In genomic region chr6:126940451-126940850, GRCm38 (mm10) we compare ENCODE assay signal across 8 mouse cellular contexts. TPM values are rescaled to one million over a fixed set of nuclear protein-coding genes. Genes with fewer than 3 reads are reported as not detected.
A peak's percentile ranks its signal among the peaks of the same experiment; 100 is the strongest.
DNase-seq lines count a peak whose midpoint lies in the region; ATAC-seq and TF ChIP-seq lines count a peak whose summit lies in the region.

No protein-coding gene starts in this region.

- ATAC-seq in kidney, postnatal 0 days (replicated peaks; ENCODE audit: low FRiP score, low read depth) = no peak
- peak; percentile 27 for ATAC-seq in Patski
- ATAC-seq in limb, embryonic 15.5 days (ENCODE audit: insufficient number of reproducible peaks, low FRiP score, low TSS enrichment, low read depth) = no peak

- no peak overlapping the region for H3K27ac ChIP-seq in kidney, postnatal 0 days
- H3K27ac ChIP-seq in forebrain, embryonic 10.5 days = no peak overlapping the region
- H3K27ac ChIP-seq in limb, embryonic 15.5 days = no peak overlapping the region

- in situ Hi-C loops in Patski (cut with MboI; ENCODE audit: low pct_unique_long_range_greater_than_20kb) = loop anchor here (10.0 kb wide), 1 partner anchor 514 kb away; no protein-coding TSS in a partner anchor

- no peak; the same call in 1 of the 2 replicates for TF ChIP-seq CTCF in kidney, postnatal 0 days (IDR thresholded peaks at IDR 0.05; ENCODE audit: low read depth)
- TF ChIP-seq CTCF in Patski (IDR thresholded peaks at IDR 0.05) = peak; percentile 64

- WGBS in kidney, postnatal 0 days = 1% methylated on average over 5 of the region's 5 CpGs
- WGBS in forebrain, embryonic 10.5 days = 6% methylated on average over 5 of the region's 5 CpGs
- whole genome bisulfite sequencing in limb, embryonic 15.5 days = 7% methylated on average over 5 of the region's 5 CpGs

- no peak overlapping the region for H3K9ac ChIP-seq in kidney, postnatal 0 days (ENCODE audit: low read depth, low read length)
- H3K9ac ChIP-seq in limb, embryonic 15.5 days = no peak overlapping the region

- H3K36me3 ChIP-seq in kidney, postnatal 0 days (ENCODE audit: insufficient read depth, low read length) = 0 out of 2 replicates have a peak, but pooled peaks cover 4% of the 10 kb centered on the region
- peaks cover 20% of the 10 kb centered on the region for H3K36me3 ChIP-seq in forebrain, embryonic 10.5 days (replicated peaks)
- peaks cover 19% of the 10 kb centered on the region for H3K36me3 ChIP-seq in limb, embryonic 15.5 days

- peak; percentile 45 for DNase-seq in kidney, postnatal 0 days (ENCODE audit: low spot score)
- DNase-seq in kidney, adult 18-20 months = no peak
- no peak for DNase-seq in Patski (ENCODE audit: low read depth, low spot score)
- DNase-seq in forebrain, embryonic 10.5 days (ENCODE audit: extremely low spot score, low spot score) = no peak
- peak; percentile 55 for DNase-seq in naive thymus-derived CD4-positive, alpha-beta T cell, adult 2 months (ENCODE audit: low read depth)
- DNase-seq in layer of hippocampus, adult 8-10 months (ENCODE audit: low spot score in 2 of 2) = no peak
- DNase-seq in urinary bladder, adult 2 months (ENCODE audit: low spot score) = no peak

- peak overlapping the region; percentile 73 for H3K4me3 ChIP-seq in kidney, postnatal 0 days (replicated peaks; ENCODE audit: low read depth, low read length)
- H3K4me3 ChIP-seq in forebrain, embryonic 10.5 days = peak overlapping the region; percentile 88
- peak overlapping the region; percentile 79 for H3K4me3 ChIP-seq in limb, embryonic 15.5 days

- no peaks in the 10 kb centered on the region for H3K9me3 ChIP-seq in kidney, postnatal 0 days (replicated peaks; ENCODE audit: low read length)
- H3K9me3 ChIP-seq in forebrain, embryonic 10.5 days = no peaks in the 10 kb centered on the region
- no peaks in the 10 kb centered on the region for H3K9me3 ChIP-seq in limb, embryonic 15.5 days

- peaks cover 6% of the 10 kb centered on the region; the same call in 1 of the 2 replicates for H3K4me1 ChIP-seq in kidney, postnatal 0 days (replicated peaks; ENCODE audit: insufficient read depth, low read length)
- peaks cover 30% of the 10 kb centered on the region for H3K4me1 ChIP-seq in forebrain, embryonic 10.5 days
- H3K4me1 ChIP-seq in limb, embryonic 15.5 days = peaks cover 19% of the 10 kb centered on the region

- no peaks in the 10 kb centered on the region for H3K27me3 ChIP-seq in kidney, postnatal 0 days (ENCODE audit: insufficient read depth, low read length)
- no peaks in the 10 kb centered on the region for H3K27me3 ChIP-seq in Patski
- no peaks in the 10 kb centered on the region for H3K27me3 ChIP-seq in forebrain, embryonic 10.5 days (ENCODE audit: poor library complexity, severe bottlenecking)
- H3K27me3 ChIP-seq in limb, embryonic 15.5 days = no peaks in the 10 kb centered on the region

- peak overlapping the region; percentile 97 for H3K4me2 ChIP-seq in kidney, postnatal 0 days (ENCODE audit: low read length)
- peak overlapping the region; percentile 96 for H3K4me2 ChIP-seq in limb, embryonic 15.5 days

- POLR2A ChIA-PET in Patski (lab: Charles Lee) = no interaction called here

- CTCF ChIA-PET in Patski (lab: Charles Lee) = no interaction called here

RNA-seq across cellular contexts. Expression of gene D6Wsu163e, which starts 0.7 kb away (rescaled TPM):
- 17.8 and 18.7 TPM in 2 replicates for polyA plus RNA-seq in kidney, postnatal 0 days (2015; fragmentation: Nextera tagmentation; extraction: Ambion mirVana)
- polyA plus RNA-seq in Patski (2021) = 26.6 TPM
- polyA plus RNA-seq in forebrain, embryonic 10.5 days (2016; fragmentation: Nextera tagmentation; extraction: Ambion mirVana) = 14.7 and 16.3 TPM in 2 replicates
- polyA plus RNA-seq in limb, embryonic 15.5 days (2015; fragmentation: Nextera tagmentation; extraction: Ambion mirVana) = 18.5 and 19.6 TPM in 2 replicates
- total RNA-seq in layer of hippocampus, adult 8-10 months (2022) = 10 to 100 TPM; 43.4 to 49.3 (median 46.7) TPM
- 14.3 and 15.9 TPM in 2 replicates for polyA plus RNA-seq in urinary bladder, adult 2 months (2012; rRNA removed)

RNA-seq across cellular contexts. Expression of gene Rad51ap1, which starts 1.1 kb away (rescaled TPM):
- polyA plus RNA-seq in kidney, postnatal 0 days (2015; fragmentation: Nextera tagmentation; extraction: Ambion mirVana) = 26.4 and 34.9 TPM in 2 replicates
- 14.4 TPM for polyA plus RNA-seq in Patski (2021)
- 85.8 and 92.1 TPM in 2 replicates for polyA plus RNA-seq in forebrain, embryonic 10.5 days (2016; fragmentation: Nextera tagmentation; extraction: Ambion mirVana)
- polyA plus RNA-seq in limb, embryonic 15.5 days (2015; fragmentation: Nextera tagmentation; extraction: Ambion mirVana) = 44.0 and 47.4 TPM in 2 replicates
- total RNA-seq in layer of hippocampus, adult 8-10 months (2022) = 1 to 10 TPM; 1.4 to 3.9 (median 2.7) TPM
- polyA plus RNA-seq in urinary bladder, adult 2 months (2012; rRNA removed) = 2.4 and 3.6 TPM in 2 replicates

RNA-seq across cellular contexts. Expression of gene Dyrk4, which starts 18.8 kb away (rescaled TPM):
- not detected in 2 replicates for polyA plus RNA-seq in kidney, postnatal 0 days (2015; fragmentation: Nextera tagmentation; extraction: Ambion mirVana)
- not detected for polyA plus RNA-seq in Patski (2021)
- 0.12 TPM in 1 of 2 replicates, not detected in the other for polyA plus RNA-seq in forebrain, embryonic 10.5 days (2016; fragmentation: Nextera tagmentation; extraction: Ambion mirVana)
- not detected in 2 replicates for polyA plus RNA-seq in limb, embryonic 15.5 days (2015; fragmentation: Nextera tagmentation; extraction: Ambion mirVana)
- 1 to 10 TPM in 1 of 4 experiments, under 1 TPM in 2, not detected in 1; 0.19 to 1.0 (median 0.45) TPM for total RNA-seq in layer of hippocampus, adult 8-10 months (2022)
- polyA plus RNA-seq in urinary bladder, adult 2 months (2012; rRNA removed) = 0.03 and 0.06 TPM in 2 replicates

Comparison
In these comparisons a context has a peak if more than half of its experiments do, and no peak if none do; other contexts are left out.
1. DNase-seq: peak in kidney, postnatal 0 days (single experiment) and naive thymus-derived CD4-positive, alpha-beta T cell, adult 2 months (single experiment); none in kidney, adult 18-20 months (single experiment), Patski (single experiment), forebrain, embryonic 10.5 days (single experiment), layer of hippocampus, adult 8-10 months (0 of 2) and urinary bladder, adult 2 months (single experiment).
2. Peak in every context shown above with its lines, with median percentiles within 50 percentile points of each other: H3K4me3 ChIP-seq.